Mouse (Mus musculus): Measurements from ENCODE around the gene Eps8.

Gene Eps8

GRCm38 (mm10) chr6:137519529-137520342 lies 134.9 kb downstream of the Eps8 start:
- DNase-seq (ENCODE audit: extremely low spot score): no peak

GRCm38 (mm10) chr6:137514872-137515271 lies 139.8 kb downstream of the Eps8 start:
- DNase-seq (ENCODE audit: extremely low spot score): no peak

- no peak for DNase-seq (ENCODE audit: extremely low spot score)
These were observed 141.9 kb downstream of the Eps8 start for GRCm38 (mm10) chr6:137512753-137513152.

- DNase-seq (ENCODE audit: extremely low spot score): no peak
These were observed 145.2 kb downstream of the Eps8 start for GRCm38 (mm10) chr6:137509341-137510045.

- no peak for DNase-seq (ENCODE audit: extremely low spot score)
These were observed 145.7 kb downstream of the Eps8 start for GRCm38 (mm10) chr6:137508936-137509335.

- no peak for DNase-seq (ENCODE audit: extremely low spot score)
These were observed 148.1 kb downstream of the Eps8 start for GRCm38 (mm10) chr6:137506563-137506962.

GRCm38 (mm10) chr6:137505555-137506227 lies 149.0 kb downstream of the Eps8 start:
- DNase-seq (ENCODE audit: extremely low spot score): no peak

- no peak for DNase-seq (ENCODE audit: extremely low spot score)
These were observed 150.6 kb downstream of the Eps8 start for GRCm38 (mm10) chr6:137504052-137504451.

GRCm38 (mm10) chr6:137503462-137503861 lies 151.2 kb downstream of the Eps8 start:
- DNase-seq (ENCODE audit: extremely low spot score): no peak

- DNase-seq (ENCODE audit: extremely low spot score): no peak
These were observed 151.7 kb downstream of the Eps8 start for GRCm38 (mm10) chr6:137503009-137503408.

GRCm38 (mm10) chr6:137498781-137499180 lies 155.9 kb downstream of the Eps8 start:
- DNase-seq (ENCODE audit: extremely low spot score): no peak

GRCm38 (mm10) chr6:137497208-137497835 lies 157.4 kb downstream of the Eps8 start:
- DNase-seq (ENCODE audit: extremely low spot score): no peak

- DNase-seq (ENCODE audit: extremely low spot score): no peak
These were observed 158.1 kb downstream of the Eps8 start for GRCm38 (mm10) chr6:137496562-137496961.

- DNase-seq (ENCODE audit: extremely low spot score): no peak
These were observed 159.4 kb downstream of the Eps8 start for GRCm38 (mm10) chr6:137495233-137495632.

- no peak for DNase-seq (ENCODE audit: extremely low spot score)
These were observed 159.9 kb downstream of the Eps8 start for GRCm38 (mm10) chr6:137494801-137495200.

GRCm38 (mm10) chr6:137494136-137494475 lies 160.6 kb downstream of the Eps8 start:
- no peak for DNase-seq (ENCODE audit: extremely low spot score)

- no peak for DNase-seq (ENCODE audit: extremely low spot score)
These were observed 161.2 kb downstream of the Eps8 start for GRCm38 (mm10) chr6:137493211-137494135.

GRCm38 (mm10) chr6:137492582-137492981 lies 162.1 kb downstream of the Eps8 start:
- no peak for DNase-seq (ENCODE audit: extremely low spot score)

- no peak for DNase-seq (ENCODE audit: extremely low spot score)
These were observed 163.0 kb downstream of the Eps8 start for GRCm38 (mm10) chr6:137491659-137492058.

GRCm38 (mm10) chr6:137490115-137490514 lies 164.6 kb downstream of the Eps8 start:
- DNase-seq (ENCODE audit: extremely low spot score): no peak

- peak; percentile 42 for DNase-seq (ENCODE audit: extremely low spot score)
These were observed 167.2 kb downstream of the Eps8 start for GRCm38 (mm10) chr6:137487443-137487842.
